Mouse (Mus musculus) stomach, postnatal 0 days (tissue): ENCODE measurements at regions not wholly inside any gene's neighbourhood (a gene's known extent, or its start where the extent isn't known, plus 50 kb on each side); places are given as distances from the start of the nearest gene placed in this dataset.

Experiments
- CTCF ChIP-seq: IDR thresholded peaks from 2 replicates; pipeline ENCODE4 v1.5.1; 2016; ENCODE audit warnings: antibody characterized with exemption, low read depth, mild to moderate bottlenecking, moderate library complexity
- EP300 ChIP-seq: optimal IDR thresholded peaks from 2 replicates; pipeline ENCODE3; 2016; ENCODE audit warnings: antibody characterized with exemption

- no peak for TF ChIP-seq CTCF
- TF ChIP-seq EP300: no peak
Observed at GRCm38 (mm10) chrX:11944574-11944973, 215.6 kb downstream of the Bcor start.
